Mouse (Mus musculus): ENCODE data around the gene C1rb.

DNA sequence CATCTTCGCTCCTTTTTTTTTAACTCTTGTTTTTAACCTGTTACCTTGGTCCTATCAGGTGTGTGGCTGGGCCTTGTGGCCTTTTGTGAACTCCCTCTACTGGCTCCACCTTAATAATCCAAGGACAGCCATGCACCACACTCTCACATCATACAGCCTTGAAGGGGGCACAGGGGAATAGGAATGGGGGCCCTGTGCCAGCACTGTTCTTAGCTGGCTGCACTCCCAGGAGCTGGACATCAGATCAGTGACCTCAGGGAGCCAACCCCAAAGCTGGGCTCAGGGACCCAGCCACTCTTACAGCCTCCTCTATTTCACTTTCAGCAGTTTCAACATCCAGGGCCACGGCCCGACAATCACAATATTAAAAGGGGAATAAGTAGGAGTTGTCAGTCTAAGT, 15.7 kb downstream of the C1rb start:
- no peak for TF ChIP-seq ZNF384 (IDR thresholded peaks at IDR 0.05; ENCODE audit: low read depth, low read length)
- no peak for TF ChIP-seq ZC3H11A (IDR thresholded peaks at IDR 0.05; ENCODE audit: borderline replicate concordance, low read depth, low read length)
- TF ChIP-seq CHD2 (IDR thresholded peaks at IDR 0.05; ENCODE audit: low read depth, low read length) = no peak
- no peak for TF ChIP-seq MAFK (IDR thresholded peaks at IDR 0.05; ENCODE audit: insufficient read depth, low read depth, low read length)
- no peak for TF ChIP-seq HCFC1 (IDR thresholded peaks at IDR 0.05; ENCODE audit: borderline replicate concordance, insufficient read depth, low read length)

Data from ES-E14 (cell line).